Mouse (Mus musculus) liver, embryonic 14.5 days (tissue): ENCODE results near the gene Nol3.
"Not testable (repeated sequence)": the region's sequence is repeated elsewhere in the genome, so short reads cannot be mapped to it uniquely, and the experiment has no call there.

Experiments
- CTCF ChIP-seq: IDR thresholded peaks from 2 replicates; pipeline ENCODE4 v1.5.1; 2016; ENCODE audit warnings: antibody characterized with exemption, low read depth, control low read depth
- EP300 ChIP-seq: IDR thresholded peaks from 2 replicates; pipeline ENCODE4 v1.6.1; 2016; ENCODE audit warnings: antibody characterized with exemption, low read depth

DNA sequence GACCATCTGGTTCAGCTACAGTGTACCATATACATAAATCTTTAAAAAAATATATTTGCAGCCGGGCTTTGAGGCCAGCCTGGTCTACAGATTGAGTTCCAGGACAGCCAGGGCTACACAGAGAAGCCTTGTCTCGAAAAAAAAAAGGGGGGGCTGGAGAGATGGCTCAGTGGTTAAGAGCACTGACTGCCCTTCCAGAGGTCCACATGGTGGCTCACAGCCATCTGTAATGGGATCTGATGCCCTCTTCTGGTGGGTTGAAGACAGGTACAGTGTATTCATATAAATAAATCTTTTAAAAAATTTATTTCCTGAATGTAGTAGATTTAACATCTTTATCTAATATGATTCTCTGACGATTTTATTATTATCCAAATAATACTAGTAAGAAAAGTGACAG lies 15.9 kb downstream of the Nol3 start:
- TF ChIP-seq CTCF = peak; percentile 31; the same call in 1 of the 2 replicates
- TF ChIP-seq EP300 = not testable (repeated sequence)
